Mouse (Mus musculus) embryonic facial prominence, embryonic 10.5 days (tissue): Measurements from ENCODE around the gene Atrnl1. TPM values are rescaled to one million over a fixed set of nuclear protein-coding genes. Genes with fewer than 3 reads are reported as not detected.
"Not testable (repeated sequence)": the region's sequence is repeated elsewhere in the genome, so short reads cannot be mapped to it uniquely, and the experiment has no call there.

Experiments
- DNase-seq: peaks from one replicate; pipeline ENCODE4 v3.0.0-alpha.2; 2017; ENCODE audit warnings: low spot score
- H3K27ac ChIP-seq: fragments of 300-500 bp; sonication (generic); replicated peaks from 2 replicates; pipeline ENCODE4 v1.5.1; 2016; ENCODE audit warnings: mild to moderate bottlenecking
- H3K27me3 ChIP-seq: fragments of 300-500 bp; sonication (generic); replicated peaks from 2 replicates; pipeline ENCODE4 v1.6.1; 2016; ENCODE audit warnings: low read depth, mild to moderate bottlenecking; ENCODE audit not compliant: poor library complexity, severe bottlenecking
- H3K36me3 ChIP-seq: fragments of 300-500 bp; sonication (generic); replicated peaks from 2 replicates; pipeline ENCODE4 v1.6.1; 2016; ENCODE audit warnings: mild to moderate bottlenecking, moderate library complexity
- H3K4me1 ChIP-seq: fragments of 300-500 bp; sonication (generic); 2 replicates; pipeline ENCODE4 v1.6.1; 2016
- H3K4me3 ChIP-seq: fragments of 300-500 bp; sonication (generic); 2 replicates; pipeline ENCODE4 v1.5.1; 2016; ENCODE audit warnings: mild to moderate bottlenecking, moderate library complexity
- H3K9me3 ChIP-seq: fragments of 300-500 bp; sonication (generic); 2 replicates; pipeline ENCODE4 v1.6.1; 2016; ENCODE audit warnings: mild to moderate bottlenecking
- WGBS: fragments of 180-500 bp; shearing (Covaris S2); methylation state at CpG from one replicate; pipeline ENCODE4 v1.1.7; 2016; 5-methylcytosine and 5-hydroxymethylcytosine counted together
- polyA plus RNA-seq: library from polyadenylated mRNA; unstranded; fragments of >200 nt; fragmentation: Nextera tagmentation; extraction: Ambion mirVana; gene quantifications from 2 replicates; pipeline ENCODE4 v1.2.1, GENCODE M21; 2016

Gene Atrnl1
- polyA plus RNA-seq, 1 experiment from 2014 or later: 4.3 TPM

DNA sequence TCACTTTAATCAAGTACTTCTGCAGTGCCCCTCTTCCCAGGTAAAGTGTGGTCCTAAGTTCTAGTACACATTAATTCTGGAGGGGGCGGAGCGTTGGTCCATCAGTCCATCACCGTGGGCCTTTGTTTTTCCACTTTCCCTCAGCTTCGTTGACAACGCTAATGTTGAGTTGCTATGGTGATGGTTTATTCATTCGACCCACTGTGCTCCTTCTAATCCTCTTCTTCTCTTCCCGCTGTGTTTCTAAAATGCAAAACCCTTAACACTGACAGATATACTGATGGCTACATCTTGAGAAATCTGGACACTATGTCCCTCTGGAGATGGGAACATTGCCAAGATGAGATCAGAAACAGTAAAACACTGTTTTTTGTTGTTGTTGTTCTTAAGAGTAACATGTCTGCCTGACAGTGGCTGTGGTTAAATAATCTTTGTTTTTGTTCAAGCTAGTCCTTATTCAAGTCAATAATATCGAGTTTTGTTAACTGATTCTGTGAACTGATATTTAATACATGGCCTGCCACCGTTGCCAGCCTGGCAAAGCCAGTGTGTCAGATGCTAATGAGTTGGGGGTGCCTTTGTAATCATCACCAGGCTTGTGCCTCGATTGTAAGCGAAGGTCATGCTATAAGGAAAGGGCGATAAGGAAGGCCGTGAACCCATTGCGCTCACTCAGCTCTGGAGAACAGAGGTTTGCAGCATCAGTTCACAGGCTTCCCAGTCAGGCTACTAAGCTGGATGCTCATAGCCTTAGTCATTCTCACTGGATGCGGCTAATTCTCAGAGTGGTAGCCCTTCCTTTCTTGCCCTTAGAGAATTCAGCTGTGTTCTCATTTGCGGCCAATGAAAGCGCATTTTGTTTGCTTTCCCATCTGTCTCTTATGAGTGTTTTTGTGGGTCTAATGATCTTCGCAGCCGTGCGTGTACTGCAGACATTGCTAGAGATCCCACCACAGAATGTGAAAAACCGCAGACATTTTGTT, 375.4 kb downstream of the Atrnl1 start:
- H3K4me1 ChIP-seq: peaks cover 27% of the 10 kb centered on the region
- H3K27me3 ChIP-seq: no peaks in the 10 kb centered on the region
- no peak overlapping the region for H3K4me3 ChIP-seq
- H3K36me3 ChIP-seq: peaks cover 4% of the 10 kb centered on the region
- WGBS: 81% methylated on average over 21 of the region's 21 CpGs
- H3K9me3 ChIP-seq: no peaks in the 10 kb centered on the region
- no peak overlapping the region for H3K27ac ChIP-seq
- no peak for DNase-seq

DNA sequence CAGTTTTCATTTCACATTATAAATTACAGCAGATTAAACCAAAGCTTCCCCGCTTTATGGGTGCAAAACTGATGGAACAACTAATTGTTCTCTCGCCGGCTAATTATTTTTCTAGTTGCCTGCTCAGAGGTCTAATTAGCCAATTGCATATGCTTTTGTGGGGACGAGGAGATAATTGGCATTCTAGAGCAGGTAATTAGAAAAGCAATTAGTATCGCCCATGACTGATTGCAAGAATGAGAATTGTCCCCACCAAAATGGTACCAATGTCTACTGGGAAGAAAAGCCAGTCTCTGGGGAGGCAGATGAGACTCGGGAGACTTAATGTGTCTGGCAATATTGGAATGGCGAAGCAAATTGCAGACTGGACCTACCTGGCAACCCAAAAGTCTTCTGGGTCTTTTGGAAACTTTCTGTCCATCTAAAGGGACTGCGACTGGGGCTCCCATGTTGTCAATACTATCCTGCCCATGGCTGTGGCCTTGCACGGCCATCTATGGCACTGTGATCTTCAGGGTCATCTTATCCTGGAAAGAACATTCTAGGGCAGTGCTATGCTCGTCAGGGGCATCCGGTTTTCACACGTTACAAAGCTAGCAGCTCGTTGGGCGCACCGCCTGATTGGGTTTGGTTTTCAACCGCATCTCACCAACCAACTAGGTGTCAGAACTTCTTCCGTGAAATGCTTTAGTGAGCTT, 377.0 kb downstream of the Atrnl1 start:
- no peak for DNase-seq
- Histone ChIP-seq H3K27me3 (no peaks in the 10 kb centered on the region), H3K27ac (no peak overlapping the region), H3K9me3 (no peaks in the 10 kb centered on the region), H3K36me3 (peaks cover 4% of the 10 kb centered on the region), H3K4me3 (no peak overlapping the region), H3K4me1 (peaks cover 27% of the 10 kb centered on the region)
- WGBS: 87% methylated on average over 17 of the region's 17 CpGs

DNA sequence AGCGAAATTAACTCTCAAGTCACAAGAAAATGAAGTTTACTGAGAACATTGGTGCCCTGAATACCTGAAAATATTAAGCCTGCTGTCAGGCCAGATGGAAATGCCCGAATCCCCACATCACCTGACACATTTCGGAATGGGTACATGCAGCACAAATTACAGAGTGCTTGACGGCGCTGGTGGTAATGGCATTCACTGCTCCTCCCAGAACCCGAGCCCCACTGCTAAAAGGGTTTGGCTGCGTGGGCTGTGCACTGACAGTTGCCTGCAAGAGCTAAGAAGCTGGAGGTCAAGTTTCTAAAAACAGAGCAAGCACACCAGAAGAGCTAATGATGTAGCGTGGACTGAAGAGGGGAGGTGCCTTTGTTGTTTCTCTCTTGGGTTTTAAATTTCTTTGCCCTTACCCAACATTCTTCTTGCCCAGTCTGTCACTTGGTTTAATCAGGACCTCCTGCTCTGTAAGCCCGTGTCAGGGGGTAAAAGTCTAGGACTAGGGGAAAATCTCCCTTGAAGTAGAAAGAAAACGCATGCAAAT, 377.8 kb downstream of the Atrnl1 start:
- no peaks in the 10 kb centered on the region for H3K9me3 ChIP-seq
- peak; percentile 14 for DNase-seq
- peaks cover 4% of the 10 kb centered on the region for H3K36me3 ChIP-seq
- H3K27ac ChIP-seq: no peak overlapping the region
- no peaks in the 10 kb centered on the region for H3K27me3 ChIP-seq
- WGBS: 61% methylated on average over 10 of the region's 10 CpGs
- no peak overlapping the region for H3K4me3 ChIP-seq
- H3K4me1 ChIP-seq: peaks cover 27% of the 10 kb centered on the region

- Histone ChIP-seq H3K27me3 (no peaks in the 10 kb centered on the region), H3K27ac (no peak overlapping the region)
- 85% methylated on average over 14 of the region's 14 CpGs for WGBS
Measured at GRCm38 (mm10) chr19:57991099-57991760, 380.4 kb downstream of the Atrnl1 start.

GRCm38 (mm10) chr19:57994174-57994833, 383.5 kb downstream of the Atrnl1 start:
- 92% methylated on average over 15 of the region's 15 CpGs for WGBS
- H3K27me3 ChIP-seq, H3K27ac ChIP-seq: not testable (repeated sequence)

More at GRCm38 (mm10) chr19:57991099-57991760, 380.4 kb downstream of the Atrnl1 start:
- DNase-seq: no peak
- no peak overlapping the region for H3K4me3 ChIP-seq
- peaks cover 27% of the 10 kb centered on the region for H3K4me1 ChIP-seq
- H3K36me3 ChIP-seq: peaks cover 4% of the 10 kb centered on the region
- H3K9me3 ChIP-seq: no peaks in the 10 kb centered on the region

GRCm38 (mm10) chr19:57995015-57995414, 384.2 kb downstream of the Atrnl1 start:
- Histone ChIP-seq H3K36me3 (no peaks in the 10 kb centered on the region; the same call in 1 of the 2 replicates), H3K27me3 (no peaks in the 10 kb centered on the region), H3K9me3 (no peaks in the 10 kb centered on the region), H3K4me3 (no peak overlapping the region), H3K4me1 (peaks cover 3% of the 10 kb centered on the region; the same call in 1 of the 2 replicates), H3K27ac (no peak overlapping the region)
- DNase-seq: no peak
- WGBS: 94% methylated on average over 8 of the region's 8 CpGs

More at GRCm38 (mm10) chr19:57994174-57994833, 383.5 kb downstream of the Atrnl1 start:
- not testable (repeated sequence) for H3K9me3 ChIP-seq, H3K4me1 ChIP-seq, DNase-seq, H3K36me3 ChIP-seq, H3K4me3 ChIP-seq

DNA sequence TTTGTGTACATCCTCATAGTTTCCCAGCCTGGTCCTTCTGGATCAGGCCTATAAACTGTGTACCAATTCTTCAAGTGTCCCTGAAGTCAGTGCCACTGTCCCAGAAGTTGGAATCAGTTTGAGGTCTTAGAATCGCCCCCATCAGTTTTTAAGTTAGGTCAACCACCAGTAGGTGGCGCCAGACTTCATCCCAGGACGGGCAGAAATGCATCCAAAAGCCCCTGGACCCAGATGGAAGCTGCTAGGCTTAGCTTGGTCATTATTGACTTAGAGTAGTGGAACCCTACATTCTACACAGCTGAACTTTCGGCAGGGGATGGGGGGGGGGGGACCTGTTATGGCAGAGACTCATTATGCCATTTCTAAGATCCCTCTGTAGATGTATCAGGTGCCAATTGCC, 387.1 kb downstream of the Atrnl1 start:
- WGBS: 35% methylated on average over 4 of the region's 4 CpGs
- Histone ChIP-seq H3K4me1 (no peaks in the 10 kb centered on the region), H3K36me3 (no peaks in the 10 kb centered on the region; the same call in 1 of the 2 replicates), H3K9me3 (no peaks in the 10 kb centered on the region), H3K27ac (no peak overlapping the region), H3K27me3 (no peaks in the 10 kb centered on the region), H3K4me3 (no peak overlapping the region)
- peak; percentile 68 for DNase-seq

DNA sequence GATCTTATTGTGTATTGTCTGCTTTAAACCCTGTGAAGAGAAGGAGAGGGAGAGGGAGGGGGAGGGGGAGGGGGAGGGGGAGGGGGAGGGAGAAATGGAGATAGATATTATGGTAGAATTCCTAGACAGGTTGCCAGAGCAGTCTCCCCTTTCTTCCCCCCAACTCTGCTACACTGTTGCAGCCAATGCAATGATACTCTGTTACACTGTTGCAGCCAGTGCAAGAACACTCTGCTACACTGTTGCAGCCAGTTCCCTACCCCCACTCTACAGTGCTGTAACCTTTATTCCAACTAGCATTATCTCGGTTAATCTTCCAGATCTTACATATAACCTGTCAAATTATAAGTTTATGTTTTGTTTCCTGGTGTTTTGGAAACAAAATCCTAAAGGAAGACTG, 400.8 kb downstream of the Atrnl1 start:
- no peak for DNase-seq
- H3K27me3 ChIP-seq: no peaks in the 10 kb centered on the region
- no peak overlapping the region for H3K4me3 ChIP-seq
- no peaks in the 10 kb centered on the region for H3K9me3 ChIP-seq
- 0 out of 2 replicates have a peak, but pooled peaks cover 2% of the 10 kb centered on the region for H3K4me1 ChIP-seq
- no peak overlapping the region for H3K27ac ChIP-seq
- H3K36me3 ChIP-seq: no peaks in the 10 kb centered on the region
- 90% methylated on average over 1 of the region's 1 CpGs for WGBS

GRCm38 (mm10) chr19:58015741-58016140, 404.9 kb downstream of the Atrnl1 start:
- WGBS: 89% methylated on average over 6 of the region's 6 CpGs
- H3K4me1 ChIP-seq: peaks cover 5% of the 10 kb centered on the region; the same call in 1 of the 2 replicates
- no peaks in the 10 kb centered on the region for H3K27me3 ChIP-seq
- H3K4me3 ChIP-seq: no peak overlapping the region
- H3K9me3 ChIP-seq: no peaks in the 10 kb centered on the region
- no peaks in the 10 kb centered on the region for H3K36me3 ChIP-seq
- DNase-seq: no peak
- no peak overlapping the region for H3K27ac ChIP-seq

GRCm38 (mm10) chr19:58016561-58017453, 406.0 kb downstream of the Atrnl1 start:
- Histone ChIP-seq H3K27ac (no peak overlapping the region), H3K9me3 (no peaks in the 10 kb centered on the region), H3K27me3 (no peaks in the 10 kb centered on the region), H3K4me1 (peaks cover 2% of the 10 kb centered on the region; the same call in 1 of the 2 replicates), H3K36me3 (no peaks in the 10 kb centered on the region), H3K4me3 (no peak overlapping the region)
- DNase-seq: no peak
- WGBS: 92% methylated on average over 9 of the region's 9 CpGs

- DNase-seq: no peak
- no peaks in the 10 kb centered on the region for H3K9me3 ChIP-seq
- no peaks in the 10 kb centered on the region for H3K27me3 ChIP-seq
- peaks cover 2% of the 10 kb centered on the region; the same call in 1 of the 2 replicates for H3K4me1 ChIP-seq
- 89% methylated on average over 3 of the region's 3 CpGs for WGBS
- no peak overlapping the region for H3K4me3 ChIP-seq
- H3K36me3 ChIP-seq: no peaks in the 10 kb centered on the region
- no peak overlapping the region for H3K27ac ChIP-seq
Measured at GRCm38 (mm10) chr19:58017468-58017867, 406.6 kb downstream of the Atrnl1 start.
